Mouse (Mus musculus) hindbrain, embryonic 16.5 days (tissue): ENCODE results near the gene Itsn1. TPM values are rescaled to one million over a fixed set of nuclear protein-coding genes. Genes with fewer than 3 reads are reported as not detected.

Experiments used
- ATAC-seq: fragments of 200-750 bp; cut with Nextera tagmentation; 2 replicates; pipeline ENCODE4 v1.8.0; 2017; ENCODE audit warnings: moderate TSS enrichment, moderate library complexity
- H3K27ac ChIP-seq: fragments of 300-500 bp; sonication (generic); 2 replicates; pipeline ENCODE4 v1.5.1; 2014; ENCODE audit warnings: low read depth, mild to moderate bottlenecking, control low read depth, low read length, moderate library complexity
- H3K27me3 ChIP-seq: fragments of 300-500 bp; sonication (generic); replicated peaks from 2 replicates; pipeline ENCODE4 v1.6.1; 2014; ENCODE audit warnings: low read length; ENCODE audit not compliant: control insufficient read depth, insufficient read depth
- H3K36me3 ChIP-seq: fragments of 300-500 bp; sonication (generic); 2 replicates; pipeline ENCODE4 v1.6.1; 2014; ENCODE audit warnings: mild to moderate bottlenecking, low read length, moderate library complexity, mixed read lengths; ENCODE audit not compliant: control insufficient read depth, insufficient read depth
- H3K4me1 ChIP-seq: fragments of 300-500 bp; sonication (generic); 2 replicates; pipeline ENCODE4 v1.6.1; 2014; ENCODE audit warnings: low read depth, low read length; ENCODE audit not compliant: control insufficient read depth, insufficient read depth
- H3K4me2 ChIP-seq: fragments of 300-500 bp; sonication (generic); 2 replicates; pipeline ENCODE4 v1.6.1; 2014; ENCODE audit warnings: mild to moderate bottlenecking, low read length, control low read depth, moderate library complexity
- H3K4me3 ChIP-seq: fragments of 300-500 bp; sonication (generic); 2 replicates; pipeline ENCODE4 v1.5.1; 2014; ENCODE audit warnings: mild to moderate bottlenecking, low read length, control low read depth, moderate library complexity
- H3K9ac ChIP-seq: fragments of 300-500 bp; sonication (generic); 2 replicates; pipeline ENCODE4 v1.6.1; 2014; ENCODE audit warnings: low read depth, mild to moderate bottlenecking, control low read depth, low read length, moderate library complexity
- H3K9me3 ChIP-seq: fragments of 300-500 bp; sonication (generic); 2 replicates; pipeline ENCODE4 v1.6.1; 2014; ENCODE audit warnings: mild to moderate bottlenecking, low read length, moderate library complexity; ENCODE audit not compliant: control insufficient read depth
- WGBS: fragments of 180-500 bp; shearing (Covaris S2); extraction: QIAGEN DNeasy Blood & Tissue Kit; methylation state at CpG from one replicate; pipeline ENCODE4 v1.1.7; 2014; 5-methylcytosine and 5-hydroxymethylcytosine counted together
- polyA plus RNA-seq: library from polyadenylated mRNA; unstranded; fragments of >200 nt; fragmentation: Nextera tagmentation; extraction: Ambion mirVana; gene quantifications from 2 replicates; pipeline ENCODE4 v1.2.1, GENCODE M21; 2015

Itsn1 gene
- polyA plus RNA-seq, 1 experiment from 2014 or later = 49.6 TPM

DNA sequence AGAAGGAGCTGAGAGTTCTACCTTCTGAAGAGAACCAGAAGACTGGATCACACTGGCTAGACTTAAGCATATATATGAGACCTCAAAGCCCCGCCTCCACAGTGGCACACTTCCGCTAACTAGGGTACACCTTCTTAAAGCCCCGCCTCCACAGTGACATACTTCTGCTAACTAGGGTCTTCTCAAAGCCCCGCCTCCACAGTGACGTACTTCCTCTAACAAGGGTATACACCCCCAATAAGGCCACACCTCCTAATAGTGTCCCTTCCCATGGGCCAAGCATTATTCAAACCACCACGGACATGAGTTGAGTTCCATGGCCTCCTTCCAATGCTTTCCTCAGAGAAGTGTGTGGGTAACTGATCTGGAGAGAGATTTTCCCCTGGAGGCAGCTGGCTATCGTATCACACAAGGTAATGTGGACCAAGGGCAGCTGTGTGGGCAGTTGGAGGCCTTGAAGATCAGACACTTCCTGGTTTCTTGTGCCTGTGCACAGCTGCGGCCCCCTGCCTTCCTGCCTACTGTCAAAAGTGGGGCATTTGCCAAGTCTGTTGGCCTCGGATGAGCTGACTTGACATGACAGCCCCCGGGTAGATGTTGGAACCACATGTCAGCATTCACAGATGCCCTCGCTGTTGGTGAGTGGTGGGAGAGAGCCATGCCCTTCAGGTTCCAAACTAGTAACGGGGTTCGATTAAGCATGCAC lies 174.9 kb downstream of the Itsn1 start:
- Histone ChIP-seq H3K27me3 (no peaks in the 10 kb centered on the region), H3K4me1 (peaks cover 6% of the 10 kb centered on the region), H3K4me3 (no peak overlapping the region), H3K9ac (no peak overlapping the region), H3K9me3 (no peaks in the 10 kb centered on the region), H3K4me2 (no peak overlapping the region), H3K27ac (peak overlapping the region; percentile 8; the same call in 1 of the 2 replicates), H3K36me3 (peaks cover 7% of the 10 kb centered on the region; the same call in 1 of the 2 replicates)
- WGBS = 77% methylated on average over 13 of the region's 13 CpGs
- ATAC-seq = peak; percentile 74

DNA sequence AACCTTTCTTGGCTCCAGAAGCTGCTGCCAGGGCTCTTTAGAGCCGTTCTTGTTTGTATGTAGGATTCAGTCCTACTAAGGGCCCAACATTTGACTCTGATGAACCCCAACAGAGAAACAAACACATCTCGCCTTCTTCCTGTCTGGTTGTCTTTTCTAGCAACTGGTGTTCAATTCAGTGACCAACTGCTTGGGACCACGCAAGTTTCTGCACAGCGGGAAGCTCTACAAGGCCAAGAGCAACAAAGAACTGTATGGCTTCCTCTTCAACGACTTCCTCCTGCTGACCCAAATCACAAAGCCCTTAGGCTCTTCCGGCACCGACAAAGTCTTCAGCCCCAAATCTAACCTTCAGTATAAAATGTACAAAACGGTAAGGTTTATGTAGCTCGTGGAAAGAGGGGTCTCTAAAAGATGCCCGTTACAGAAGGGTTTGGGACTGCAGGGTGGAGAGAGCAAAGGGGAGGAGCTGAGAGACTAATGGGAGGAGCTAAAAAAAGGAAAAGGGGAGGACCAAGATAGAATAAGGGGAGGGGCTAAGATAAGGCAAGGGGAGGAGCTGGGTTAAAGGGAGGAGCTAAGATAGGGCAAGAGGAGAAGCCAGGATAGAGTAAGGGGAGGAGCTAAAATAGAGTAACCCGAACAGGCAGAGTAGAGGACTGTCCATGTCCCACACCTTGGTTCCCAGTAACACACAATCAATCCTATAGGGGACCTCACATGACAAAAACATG lies 176.2 kb downstream of the Itsn1 start:
- Histone ChIP-seq H3K27me3 (no peaks in the 10 kb centered on the region), H3K36me3 (peaks cover 11% of the 10 kb centered on the region; the same call in 1 of the 2 replicates), H3K27ac (no peak overlapping the region), H3K4me3 (no peak overlapping the region), H3K4me1 (no peaks in the 10 kb centered on the region), H3K9ac (no peak overlapping the region), H3K4me2 (no peak overlapping the region), H3K9me3 (no peaks in the 10 kb centered on the region)
- ATAC-seq = no peak
- 77% methylated on average over 11 of the region's 11 CpGs for WGBS

DNA sequence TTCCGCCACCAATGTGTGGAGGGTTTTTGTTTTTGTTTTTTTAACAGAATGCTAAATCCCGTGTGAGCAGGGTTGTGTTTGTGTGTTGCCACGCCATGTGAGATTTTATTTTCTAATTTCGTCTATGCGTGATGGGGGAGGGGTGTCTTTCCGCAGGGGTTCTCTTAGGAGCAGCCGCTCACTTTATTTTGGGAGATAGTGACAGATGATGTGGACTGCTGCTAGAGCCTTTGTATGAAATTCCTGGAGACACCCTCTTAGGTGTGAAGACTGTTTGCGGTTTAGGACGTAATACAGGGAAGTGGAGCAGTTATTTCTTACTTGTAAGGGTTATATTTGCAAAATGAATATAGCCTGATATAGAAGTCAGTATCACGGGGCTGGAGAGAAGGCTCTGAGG lies 176.9 kb downstream of the Itsn1 start:
- no peak overlapping the region for H3K4me2 ChIP-seq
- no peak overlapping the region for H3K4me3 ChIP-seq
- no peak for ATAC-seq
- H3K4me1 ChIP-seq = no peaks in the 10 kb centered on the region
- no peak overlapping the region for H3K27ac ChIP-seq
- H3K9me3 ChIP-seq = no peaks in the 10 kb centered on the region
- 86% methylated on average over 10 of the region's 10 CpGs for WGBS
- H3K36me3 ChIP-seq = peaks cover 11% of the 10 kb centered on the region; the same call in 1 of the 2 replicates
- H3K9ac ChIP-seq = no peak overlapping the region
- H3K27me3 ChIP-seq = no peaks in the 10 kb centered on the region

DNA sequence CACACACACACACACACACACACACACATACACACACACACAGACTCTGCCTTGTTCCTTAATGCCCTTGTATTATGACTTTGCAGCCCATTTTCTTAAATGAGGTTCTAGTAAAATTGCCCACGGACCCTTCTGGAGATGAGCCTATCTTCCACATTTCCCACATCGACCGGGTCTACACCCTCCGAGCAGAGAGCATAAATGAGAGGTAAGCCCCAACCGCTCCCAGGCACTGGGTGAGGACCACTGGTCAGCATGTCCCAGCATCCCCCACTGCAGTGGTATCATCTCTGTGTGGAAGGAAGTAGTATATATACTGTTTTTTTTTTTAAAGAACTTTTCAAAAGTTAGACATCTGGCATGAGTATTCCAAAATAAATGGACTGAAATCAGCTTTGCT lies 177.6 kb downstream of the Itsn1 start:
- peaks cover 11% of the 10 kb centered on the region; the same call in 1 of the 2 replicates for H3K36me3 ChIP-seq
- 94% methylated on average over 5 of the region's 5 CpGs for WGBS

DNA sequence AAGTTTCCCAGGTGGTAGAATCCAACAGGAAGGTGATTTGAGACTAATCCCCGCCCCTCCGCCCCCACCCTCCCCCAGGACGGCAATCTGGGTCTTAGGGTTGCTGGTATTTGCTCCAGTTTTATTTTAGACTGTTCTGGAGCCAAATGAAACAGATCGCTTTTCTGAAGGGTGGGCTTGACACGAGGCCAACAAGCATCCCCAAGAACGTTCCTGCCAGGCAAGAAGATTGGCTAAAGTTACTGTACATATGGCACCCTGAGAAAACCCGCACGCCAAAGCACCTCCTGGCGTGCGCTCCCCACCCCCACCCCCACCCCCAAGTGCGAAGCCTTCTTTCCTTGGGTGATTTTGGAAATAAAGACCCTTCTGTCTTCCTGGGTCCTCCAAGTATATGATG lies 178.1 kb downstream of the Itsn1 start:
- WGBS = 73% methylated on average over 11 of the region's 11 CpGs
- Histone ChIP-seq H3K4me3 (no peak overlapping the region), H3K27ac (no peak overlapping the region), H3K36me3 (peaks cover 12% of the 10 kb centered on the region), H3K27me3 (no peaks in the 10 kb centered on the region), H3K9me3 (no peaks in the 10 kb centered on the region), H3K9ac (no peak overlapping the region), H3K4me2 (no peak overlapping the region), H3K4me1 (no peaks in the 10 kb centered on the region)
- ATAC-seq = no peak

More for the DNA sequence above, 177.6 kb downstream of the Itsn1 start:
- Histone ChIP-seq H3K27me3 (no peaks in the 10 kb centered on the region), H3K9me3 (no peaks in the 10 kb centered on the region), H3K4me3 (no peak overlapping the region), H3K4me1 (no peaks in the 10 kb centered on the region), H3K27ac (no peak overlapping the region), H3K9ac (no peak overlapping the region), H3K4me2 (no peak overlapping the region)
- ATAC-seq = no peak

DNA sequence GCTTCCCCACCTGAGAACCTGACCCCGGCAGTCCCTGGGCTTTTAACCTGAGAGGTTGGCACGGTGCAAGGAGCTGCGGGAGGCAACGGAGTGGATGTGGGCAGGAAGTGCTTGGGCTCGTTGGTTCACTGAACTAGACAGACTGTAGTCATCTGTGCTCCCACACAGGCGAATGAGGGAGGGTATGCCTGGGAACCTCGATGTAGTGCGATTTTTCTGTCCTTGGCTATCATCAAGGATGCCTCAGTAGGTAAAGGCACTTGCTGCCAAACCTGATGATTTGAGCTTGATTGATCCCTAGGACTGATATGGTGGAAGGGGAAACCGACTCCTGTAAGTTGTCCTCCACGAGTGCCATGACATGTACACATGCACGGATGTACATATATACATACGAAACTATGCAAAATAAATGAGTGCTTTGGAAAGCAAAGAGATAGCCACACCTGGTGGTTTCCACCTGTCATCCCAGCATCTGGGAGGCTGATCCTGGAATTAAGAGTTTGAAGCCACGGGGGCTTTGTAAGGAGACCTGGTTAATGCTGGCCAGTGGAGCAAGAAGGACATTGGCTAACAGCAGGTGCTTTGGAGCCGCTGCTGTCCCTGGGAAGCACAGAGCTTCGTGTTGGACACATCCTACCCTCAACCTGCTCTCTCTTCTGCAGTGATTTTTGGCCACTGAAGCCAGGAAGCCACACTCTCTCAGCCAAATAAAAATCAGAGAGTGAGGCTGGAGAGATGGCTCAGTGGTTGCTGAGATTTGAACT lies 180.7 kb downstream of the Itsn1 start:
- Histone ChIP-seq H3K4me3 (no peak overlapping the region), H3K9ac (no peak overlapping the region), H3K27ac (no peak overlapping the region), H3K9me3 (no peaks in the 10 kb centered on the region), H3K36me3 (peaks cover 10% of the 10 kb centered on the region), H3K27me3 (no peaks in the 10 kb centered on the region), H3K4me2 (no peak overlapping the region), H3K4me1 (no peaks in the 10 kb centered on the region)
- 92% methylated on average over 15 of the region's 15 CpGs for WGBS
- ATAC-seq = no peak

DNA sequence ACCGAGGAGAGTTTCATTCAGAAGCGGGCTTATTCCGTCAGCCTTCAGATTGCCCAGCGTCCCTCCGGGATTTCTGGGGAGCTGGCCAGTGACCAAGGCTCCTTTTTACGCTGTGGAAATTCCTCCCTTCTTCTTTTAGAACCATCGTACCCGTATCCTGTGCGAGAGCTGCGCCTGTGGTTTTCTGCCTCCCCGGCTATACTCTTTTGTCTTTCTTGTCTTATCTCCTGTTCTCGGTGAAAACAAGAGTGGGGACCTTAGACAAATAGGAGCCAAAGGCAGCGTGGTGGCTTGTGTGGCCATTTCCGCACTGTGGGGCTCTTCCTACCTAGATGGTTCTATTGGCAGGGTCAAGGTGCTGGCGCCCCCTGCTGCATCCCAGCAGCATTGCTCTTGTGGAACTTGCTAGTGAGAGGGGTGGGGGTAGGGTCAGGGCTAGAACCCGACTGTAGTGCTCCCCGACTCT lies 188.6 kb downstream of the Itsn1 start:
- peak overlapping the region; percentile 63; the same call in 1 of the 2 replicates for H3K27ac ChIP-seq
- peak overlapping the region; percentile 1; the same call in 1 of the 2 replicates for H3K9ac ChIP-seq
- no peaks in the 10 kb centered on the region; the same call in 1 of the 2 replicates for H3K36me3 ChIP-seq
- 25% methylated on average over 17 of the region's 17 CpGs for WGBS
- H3K4me1 ChIP-seq = no peaks in the 10 kb centered on the region
- peak overlapping the region; percentile 21; the same call in 1 of the 2 replicates for H3K4me3 ChIP-seq
- no peaks in the 10 kb centered on the region for H3K27me3 ChIP-seq
- H3K4me2 ChIP-seq = peak overlapping the region; percentile 51
- peak; percentile 85 for ATAC-seq
- H3K9me3 ChIP-seq = no peaks in the 10 kb centered on the region

DNA sequence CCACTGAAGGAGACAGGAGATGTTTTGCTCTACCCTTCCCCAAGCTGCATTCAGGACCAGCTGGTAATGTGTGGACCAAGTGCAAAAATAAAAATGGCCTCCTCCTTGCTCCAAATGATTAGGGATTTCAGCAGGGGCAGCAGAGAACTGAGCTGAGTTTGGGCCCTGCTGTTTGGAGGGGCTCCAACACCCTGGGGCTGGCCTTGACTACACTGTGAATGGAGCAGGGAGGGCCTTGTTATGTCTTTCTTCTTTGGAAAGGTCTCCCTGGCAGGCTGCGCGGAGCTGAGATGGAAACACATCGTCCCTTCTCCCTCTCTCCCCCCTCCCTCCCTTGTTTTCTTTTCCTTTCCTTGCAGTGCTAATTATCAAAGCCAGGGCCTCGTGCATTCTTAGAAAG lies 189.4 kb downstream of the Itsn1 start:
- no peak overlapping the region; the same call in 1 of the 2 replicates for H3K9ac ChIP-seq
- ATAC-seq = peak; percentile 60; the same call in 1 of the 2 replicates
- H3K4me2 ChIP-seq = no peak overlapping the region
- no peaks in the 10 kb centered on the region for H3K4me1 ChIP-seq
- no peaks in the 10 kb centered on the region for H3K9me3 ChIP-seq
- H3K27ac ChIP-seq = peak overlapping the region; percentile 63
- H3K4me3 ChIP-seq = no peak overlapping the region
- WGBS = 37% methylated on average over 2 of the region's 4 CpGs
- peaks cover 3% of the 10 kb centered on the region; the same call in 1 of the 2 replicates for H3K36me3 ChIP-seq
- H3K27me3 ChIP-seq = no peaks in the 10 kb centered on the region
